Mouse (Mus musculus): ENCODE data around the gene Tnfrsf11a. TPM values are rescaled to one million over a fixed set of nuclear protein-coding genes. Genes with fewer than 3 reads are reported as not detected.

Gene Tnfrsf11a
- polyA plus RNA-seq, 1 experiment from 2014 or later = 0.93 TPM

- Histone ChIP-seq H3K4me1 (replicated peaks) (0 out of 2 replicates have a peak, but pooled peaks cover 6% of the 10 kb centered on the region), H3K36me3 (no peaks in the 10 kb centered on the region), H3K27ac (replicated peaks) (no peak overlapping the region), H3K4me2 (no peak overlapping the region), H3K9ac (no peak overlapping the region), H3K4me3 (no peak overlapping the region), H3K9me3 (no peaks in the 10 kb centered on the region), H3K27me3 (no peaks in the 10 kb centered on the region)
- ATAC-seq (ENCODE audit: low FRiP score, low read depth) = no peak
- 84% methylated on average over 2 of the region's 2 CpGs for WGBS
Observed at GRCm38 (mm10) chr1:105883498-105883897, 103.0 kb downstream of the Tnfrsf11a start.

- no peak overlapping the region for H3K27ac ChIP-seq (replicated peaks)
- H3K4me3 ChIP-seq = no peak overlapping the region
- H3K36me3 ChIP-seq = no peaks in the 10 kb centered on the region
- H3K4me1 ChIP-seq (replicated peaks) = 0 out of 2 replicates have a peak, but pooled peaks cover 6% of the 10 kb centered on the region
- no peaks in the 10 kb centered on the region for H3K27me3 ChIP-seq
- 95% methylated on average over 1 of the region's 1 CpGs for WGBS
- no peaks in the 10 kb centered on the region for H3K9me3 ChIP-seq
- ATAC-seq (ENCODE audit: low FRiP score, low read depth) = no peak
- H3K4me2 ChIP-seq = no peak overlapping the region
- H3K9ac ChIP-seq = no peak overlapping the region
Observed at GRCm38 (mm10) chr1:105885101-105885500, 104.6 kb downstream of the Tnfrsf11a start.

- Histone ChIP-seq H3K4me2 (no peak overlapping the region), H3K4me3 (no peak overlapping the region), H3K4me1 (replicated peaks) (0 out of 2 replicates have a peak, but pooled peaks cover 6% of the 10 kb centered on the region), H3K27ac (replicated peaks) (no peak overlapping the region), H3K9me3 (no peaks in the 10 kb centered on the region), H3K27me3 (no peaks in the 10 kb centered on the region), H3K9ac (no peak overlapping the region), H3K36me3 (no peaks in the 10 kb centered on the region)
- 86% methylated on average over 5 of the region's 5 CpGs for WGBS
- ATAC-seq (ENCODE audit: low FRiP score, low read depth) = no peak
Observed at GRCm38 (mm10) chr1:105885575-105885974, 105.1 kb downstream of the Tnfrsf11a start.

- no peak overlapping the region for H3K9ac ChIP-seq
- H3K4me2 ChIP-seq = no peak overlapping the region
- no peaks in the 10 kb centered on the region for H3K27me3 ChIP-seq
- no peak overlapping the region for H3K4me3 ChIP-seq
- no peaks in the 10 kb centered on the region for H3K4me1 ChIP-seq (replicated peaks)
- H3K36me3 ChIP-seq = no peaks in the 10 kb centered on the region
- H3K27ac ChIP-seq (replicated peaks) = no peak overlapping the region
- H3K9me3 ChIP-seq = no peaks in the 10 kb centered on the region
- no peak for ATAC-seq (ENCODE audit: low FRiP score, low read depth)
- WGBS = 69% methylated on average over 5 of the region's 5 CpGs
Observed at GRCm38 (mm10) chr1:105886358-105886757, 105.8 kb downstream of the Tnfrsf11a start.

GRCm38 (mm10) chr1:105891032-105891725, 110.7 kb downstream of the Tnfrsf11a start:
- no peaks in the 10 kb centered on the region for H3K9me3 ChIP-seq
- no peaks in the 10 kb centered on the region for H3K27me3 ChIP-seq
- H3K4me2 ChIP-seq = no peak overlapping the region
- no peak overlapping the region for H3K4me3 ChIP-seq
- H3K9ac ChIP-seq = no peak overlapping the region
- WGBS = 43% methylated on average over 15 of the region's 15 CpGs
- no peaks in the 10 kb centered on the region for H3K36me3 ChIP-seq
- no peaks in the 10 kb centered on the region for H3K4me1 ChIP-seq (replicated peaks)
- H3K27ac ChIP-seq (replicated peaks) = no peak overlapping the region
- no peak for ATAC-seq (ENCODE audit: low FRiP score, low read depth)

- WGBS = 72% methylated on average over 5 of the region's 5 CpGs
- Histone ChIP-seq H3K9ac (no peak overlapping the region), H3K4me1 (replicated peaks) (no peaks in the 10 kb centered on the region), H3K9me3 (no peaks in the 10 kb centered on the region), H3K4me2 (no peak overlapping the region), H3K27ac (replicated peaks) (no peak overlapping the region), H3K36me3 (no peaks in the 10 kb centered on the region), H3K4me3 (no peak overlapping the region), H3K27me3 (no peaks in the 10 kb centered on the region)
- ATAC-seq (ENCODE audit: low FRiP score, low read depth) = no peak
Observed at GRCm38 (mm10) chr1:105895019-105895418, 114.5 kb downstream of the Tnfrsf11a start.

Other genes with a start within 250 kb of the Tnfrsf11a start
- gene Pign, start 117.0 kb upstream of the Tnfrsf11a start, polyA plus RNA-seq (2015; fragmentation: Nextera tagmentation; extraction: Ambion mirVana) = 7.5 and 10.4 TPM in 2 replicates
- 42.1 and 44.1 TPM in 2 replicates for gene Relch, start 116.9 kb upstream of the Tnfrsf11a start, polyA plus RNA-seq (2015; fragmentation: Nextera tagmentation; extraction: Ambion mirVana)
- gene Zcchc2, start 209.7 kb downstream of the Tnfrsf11a start, polyA plus RNA-seq (2015; fragmentation: Nextera tagmentation; extraction: Ambion mirVana) = 2.7 TPM in 2 replicates